Mouse (Mus musculus): Measurements from ENCODE around the gene Rabgef1. TPM values are rescaled to one million over a fixed set of nuclear protein-coding genes. Genes with fewer than 3 reads are reported as not detected.

Rabgef1 gene
- total and polyA plus RNA-seq, 3 experiments, result 20.1 to 34.4 (median 26.4) TPM

GRCm38 (mm10) chr5:130205441-130206023 lies 33.9 kb downstream of the Rabgef1 start:
- H3K4me2 ChIP-seq (ENCODE audit: insufficient read depth, low read depth, poor library complexity, severe bottlenecking), result no peak overlapping the region
- peaks cover 60 to 83% of the 10 kb centered on the region in 2 experiments for H3K36me3 ChIP-seq (replicated peaks in 1 of 2; ENCODE audit: control insufficient read depth in 1 of 2, insufficient read depth in 1 of 2, low read length in 1 of 2)
- no peak overlapping the region for H3K4me3 ChIP-seq (replicated peaks in 1 of 3; ENCODE audit: low read depth in 2 of 3, low read length in 2 of 3, poor library complexity in 1 of 3)
- TF ChIP-seq ELF1 (IDR thresholded peaks at IDR 0.05; ENCODE audit: low read depth, low read length) (no peak), NELFE (IDR thresholded peaks at IDR 0.05; ENCODE audit: low read depth, low read length) (no peak), HCFC1 (IDR thresholded peaks at IDR 0.05; ENCODE audit: low read depth, low read length) (no peak), ETS1 (conservative IDR thresholded peaks at IDR 0.05; ENCODE audit: low read depth, low read length) (no peak), JUN (IDR thresholded peaks at IDR 0.05; ENCODE audit: insufficient read depth, low read depth, low read length) (no peak), MAFK (IDR thresholded peaks at IDR 0.05; ENCODE audit: insufficient replicate concordance, low read length) (no peak)
- in situ Hi-C loops (cut with MboI; ENCODE audit: low pct_ligation_motif_present, low pct_unique_long_range_greater_than_20kb, low sequenced_read_pairs), result no loop called here
- dilution Hi-C loops (cut with MboI; ENCODE audit: extremely low pct_ligation_motif_present, extremely low pct_unique_long_range_greater_than_20kb, low sequenced_read_pairs), result no loop called here
- H3K27me3 ChIP-seq (replicated peaks), result no peaks in the 10 kb centered on the region
- DNase-seq (ENCODE audit: extremely low read depth), result no peak
- H3K9ac ChIP-seq (ENCODE audit: insufficient read depth, low read depth), result no peak overlapping the region
- H3K79me2 ChIP-seq (replicated peaks; ENCODE audit: control insufficient read depth, extremely low read depth, insufficient read depth, poor library complexity, severe bottlenecking), result peaks cover 2% of the 10 kb centered on the region; the same call in 1 of the 2 replicates
- H3K9me3 ChIP-seq (replicated peaks; ENCODE audit: low read length), result peaks cover 2% of the 10 kb centered on the region
- H3K27ac ChIP-seq (ENCODE audit: insufficient read depth, low read depth), result no peak overlapping the region
- H3K4me1 ChIP-seq (ENCODE audit: control insufficient read depth in 1 of 2, insufficient read depth in 2 of 2), result peaks cover 9 to 19% of the 10 kb centered on the region in 2 experiments

GRCm38 (mm10) chr5:130207299-130207698 lies 35.7 kb downstream of the Rabgef1 start:
- Histone ChIP-seq H3K4me2 (ENCODE audit: insufficient read depth, low read depth, poor library complexity, severe bottlenecking) (no peak overlapping the region), H3K79me2 (replicated peaks; ENCODE audit: control insufficient read depth, extremely low read depth, insufficient read depth, poor library complexity, severe bottlenecking) (0 out of 2 replicates have a peak, but pooled peaks cover 2% of the 10 kb centered on the region), H3K27me3 (replicated peaks) (no peaks in the 10 kb centered on the region), H3K27ac (ENCODE audit: insufficient read depth, low read depth) (no peak overlapping the region), H3K4me1 (ENCODE audit: control insufficient read depth in 1 of 2, insufficient read depth in 2 of 2) (peaks cover 9 to 19% of the 10 kb centered on the region in 2 experiments), H3K9me3 (replicated peaks; ENCODE audit: low read length) (no peaks in the 10 kb centered on the region), H3K36me3 (replicated peaks in 1 of 2; ENCODE audit: control insufficient read depth in 1 of 2, insufficient read depth in 1 of 2, low read length in 1 of 2) (peaks cover 62 to 86% of the 10 kb centered on the region in 2 experiments), H3K4me3 (replicated peaks in 1 of 3; ENCODE audit: low read depth in 2 of 3, low read length in 2 of 3, poor library complexity in 1 of 3) (no peak overlapping the region), H3K9ac (ENCODE audit: insufficient read depth, low read depth) (no peak overlapping the region)
- no peak for DNase-seq (ENCODE audit: extremely low read depth)
- in situ Hi-C loops (cut with MboI; ENCODE audit: low pct_ligation_motif_present, low pct_unique_long_range_greater_than_20kb, low sequenced_read_pairs) (no loop called here), dilution Hi-C loops (cut with MboI; ENCODE audit: extremely low pct_ligation_motif_present, extremely low pct_unique_long_range_greater_than_20kb, low sequenced_read_pairs) (no loop called here)
- TF ChIP-seq POLR2AphosphoS2 (IDR thresholded peaks at IDR 0.05; ENCODE audit: low read depth, low read length) (no peak), USF2 (conservative IDR thresholded peaks at IDR 0.05; ENCODE audit: low read depth, low read length) (no peak), E2F4 (IDR thresholded peaks at IDR 0.05; ENCODE audit: insufficient replicate concordance, low read depth, low read length) (no peak), NRF1 (IDR thresholded peaks at IDR 0.05; ENCODE audit: low read depth, low read length) (no peak), ZNF384 (IDR thresholded peaks at IDR 0.05; ENCODE audit: low read depth, low read length) (no peak), USF1 (IDR thresholded peaks at IDR 0.05; ENCODE audit: low read depth, low read length) (no peak), UBTF (IDR thresholded peaks at IDR 0.05; ENCODE audit: low read depth, low read length) (no peak), CHD2 (IDR thresholded peaks at IDR 0.05; ENCODE audit: low read length) (no peak), POLR2A (IDR thresholded peaks at IDR 0.05; ENCODE audit: low read depth, low read length) (no peak), ZC3H11A (IDR thresholded peaks at IDR 0.05; ENCODE audit: low read depth, low read length) (no peak), ELF1 (IDR thresholded peaks at IDR 0.05; ENCODE audit: low read depth, low read length) (no peak), BHLHE40 (IDR thresholded peaks at IDR 0.05; ENCODE audit: low read depth, low read length) (no peak), JUND (conservative IDR thresholded peaks at IDR 0.05; ENCODE audit: low read depth, low read length) (no peak), MEF2A (IDR thresholded peaks at IDR 0.05; ENCODE audit: borderline replicate concordance, low read depth, low read length) (no peak), ZMIZ1 (IDR thresholded peaks at IDR 0.05; ENCODE audit: low read depth, low read length) (no peak)
